Mouse (Mus musculus) neural tube, embryonic 11.5 days (tissue): Measurements from ENCODE around the gene Rbp2. TPM values are rescaled to one million over a fixed set of nuclear protein-coding genes. Genes with fewer than 3 reads are reported as not detected.

ENCODE experiments used
- ATAC-seq: fragments of 200-750 bp; cut with Nextera tagmentation; 2 replicates; pipeline ENCODE4 v1.8.0; 2017; ENCODE audit warnings: moderate number of reproducible peaks, mild to moderate bottlenecking, moderate TSS enrichment, moderate library complexity; ENCODE audit not compliant: insufficient read depth, low FRiP score, low TSS enrichment
- DNase-seq: peaks from one replicate; pipeline ENCODE4 v3.0.0-alpha.2; 2015; ENCODE audit warnings: low spot score
- H3K27ac ChIP-seq: fragments of 300-500 bp; sonication (generic); 2 replicates; pipeline ENCODE4 v1.5.1; 2014; ENCODE audit warnings: low read depth, mild to moderate bottlenecking, low read length
- H3K27me3 ChIP-seq: fragments of 300-500 bp; sonication (generic); 2 replicates; pipeline ENCODE4 v1.6.1; 2014; ENCODE audit warnings: mild to moderate bottlenecking, low read length, mixed read lengths; ENCODE audit not compliant: control insufficient read depth, insufficient read depth
- H3K36me3 ChIP-seq: fragments of 300-500 bp; sonication (generic); 2 replicates; pipeline ENCODE4 v1.6.1; 2014; ENCODE audit warnings: mild to moderate bottlenecking, low read length, moderate library complexity, mixed read lengths; ENCODE audit not compliant: control insufficient read depth, insufficient read depth
- H3K4me1 ChIP-seq: fragments of 300-500 bp; sonication (generic); 2 replicates; pipeline ENCODE4 v1.6.1; 2014; ENCODE audit warnings: low read length, mixed read lengths; ENCODE audit not compliant: control insufficient read depth, insufficient read depth
- H3K4me2 ChIP-seq: fragments of 300-500 bp; sonication (generic); 2 replicates; pipeline ENCODE4 v1.6.1; 2014; ENCODE audit warnings: low read depth, mild to moderate bottlenecking, moderate library complexity
- H3K4me3 ChIP-seq: fragments of 300-500 bp; sonication (generic); 2 replicates; pipeline ENCODE4 v1.5.1; 2014; ENCODE audit warnings: low read depth, low read length
- H3K9ac ChIP-seq: fragments of 300-500 bp; sonication (generic); 2 replicates; pipeline ENCODE4 v1.6.1; 2014; ENCODE audit warnings: mild to moderate bottlenecking, low read length
- H3K9me3 ChIP-seq: fragments of 300-500 bp; sonication (generic); 2 replicates; pipeline ENCODE4 v1.6.1; 2016; ENCODE audit warnings: low read length; ENCODE audit not compliant: control insufficient read depth
- whole genome bisulfite sequencing: fragments of 180-500 bp; shearing (Covaris S2); extraction: QIAGEN DNeasy Blood & Tissue Kit; methylation state at CpG from one replicate; pipeline ENCODE4 v1.1.7; 2014; 5-methylcytosine and 5-hydroxymethylcytosine counted together
- polyA plus RNA-seq: library from polyadenylated mRNA; unstranded; fragments of >200 nt; fragmentation: Nextera tagmentation; extraction: Ambion mirVana; gene quantifications from 2 replicates; pipeline ENCODE4 v1.2.1, GENCODE M21; 2014

The Rbp2 gene
- polyA plus RNA-seq, 1 experiment from 2014 or later = 2.5 TPM

DNA sequence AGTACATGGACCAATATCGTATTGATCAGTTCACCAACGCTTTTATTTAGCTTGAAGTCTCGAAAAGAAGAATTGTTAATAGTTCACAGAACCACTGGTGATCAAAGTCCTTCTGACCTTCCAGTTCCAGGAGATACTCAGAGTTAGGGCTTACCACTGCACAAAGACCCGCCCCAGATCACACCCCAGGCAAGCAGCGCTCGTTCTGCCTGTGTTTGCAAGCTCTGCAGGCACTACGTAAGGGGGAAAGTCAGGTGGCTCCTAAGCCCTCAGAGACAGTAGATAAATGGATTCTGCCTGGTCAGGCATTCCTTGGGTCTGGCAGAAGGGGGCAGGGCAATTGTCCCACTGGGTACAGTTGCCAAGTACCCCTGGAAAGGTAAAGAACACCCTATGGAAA is 895 bp upstream of the Rbp2 start:
- H3K9me3 ChIP-seq = no peaks in the 10 kb centered on the region
- ATAC-seq (no peak), DNase-seq (no peak)
- no peaks in the 10 kb centered on the region for H3K4me1 ChIP-seq
- no peak overlapping the region for H3K27ac ChIP-seq
- no peak overlapping the region for H3K4me2 ChIP-seq
- no peak overlapping the region for H3K4me3 ChIP-seq
- no peaks in the 10 kb centered on the region for H3K36me3 ChIP-seq
- WGBS = 82% methylated on average over 7 of the region's 7 CpGs
- H3K9ac ChIP-seq = no peak overlapping the region
- H3K27me3 ChIP-seq = no peaks in the 10 kb centered on the region

- Histone ChIP-seq H3K4me1 (no peaks in the 10 kb centered on the region), H3K4me2 (no peak overlapping the region), H3K4me3 (no peak overlapping the region), H3K27me3 (no peaks in the 10 kb centered on the region), H3K9me3 (no peaks in the 10 kb centered on the region), H3K27ac (no peak overlapping the region), H3K9ac (no peak overlapping the region), H3K36me3 (no peaks in the 10 kb centered on the region)
- WGBS = 80% methylated on average over 6 of the region's 6 CpGs
- no peak for ATAC-seq
- no peak for DNase-seq
These were observed 1.4 kb downstream of the Rbp2 start for GRCm38 (mm10) chr9:98487273-98487672.

GRCm38 (mm10) chr9:98489532-98489931 is 3.6 kb downstream of the Rbp2 start:
- H3K4me3 ChIP-seq = no peak overlapping the region
- H3K36me3 ChIP-seq = no peaks in the 10 kb centered on the region
- H3K9ac ChIP-seq = no peak overlapping the region
- H3K27ac ChIP-seq = no peak overlapping the region
- H3K27me3 ChIP-seq = no peaks in the 10 kb centered on the region
- H3K9me3 ChIP-seq = no peaks in the 10 kb centered on the region
- 76% methylated on average over 4 of the region's 4 CpGs for WGBS
- H3K4me2 ChIP-seq = no peak overlapping the region
- H3K4me1 ChIP-seq = no peaks in the 10 kb centered on the region
- DNase-seq (no peak), ATAC-seq (no peak)

DNA sequence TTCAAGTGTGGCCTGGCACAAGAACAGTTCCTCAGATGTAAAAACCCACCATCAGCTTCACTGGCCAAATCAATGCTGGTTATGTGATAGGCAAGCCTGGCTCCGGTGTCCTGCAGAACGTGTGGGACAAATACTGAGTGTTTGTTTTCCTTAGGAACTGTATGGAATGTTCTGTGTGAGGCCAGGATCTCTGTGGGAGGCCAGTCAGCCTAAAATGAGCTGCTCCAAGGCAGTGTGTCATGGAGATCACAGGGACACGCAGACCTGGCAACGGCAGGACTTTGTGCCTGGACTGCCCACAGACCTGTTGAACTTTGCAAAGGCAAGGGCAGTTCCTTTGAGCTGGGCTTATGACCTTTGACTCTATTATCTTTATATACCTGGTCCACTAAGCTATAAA is 4.2 kb downstream of the Rbp2 start:
- no peak overlapping the region for H3K4me2 ChIP-seq
- DNase-seq = no peak
- WGBS = 52% methylated on average over 4 of the region's 4 CpGs
- no peak overlapping the region for H3K9ac ChIP-seq
- H3K27ac ChIP-seq = no peak overlapping the region
- no peaks in the 10 kb centered on the region for H3K4me1 ChIP-seq
- H3K27me3 ChIP-seq = no peaks in the 10 kb centered on the region
- no peak for ATAC-seq
- no peaks in the 10 kb centered on the region for H3K9me3 ChIP-seq
- H3K4me3 ChIP-seq = no peak overlapping the region
- no peaks in the 10 kb centered on the region for H3K36me3 ChIP-seq

DNA sequence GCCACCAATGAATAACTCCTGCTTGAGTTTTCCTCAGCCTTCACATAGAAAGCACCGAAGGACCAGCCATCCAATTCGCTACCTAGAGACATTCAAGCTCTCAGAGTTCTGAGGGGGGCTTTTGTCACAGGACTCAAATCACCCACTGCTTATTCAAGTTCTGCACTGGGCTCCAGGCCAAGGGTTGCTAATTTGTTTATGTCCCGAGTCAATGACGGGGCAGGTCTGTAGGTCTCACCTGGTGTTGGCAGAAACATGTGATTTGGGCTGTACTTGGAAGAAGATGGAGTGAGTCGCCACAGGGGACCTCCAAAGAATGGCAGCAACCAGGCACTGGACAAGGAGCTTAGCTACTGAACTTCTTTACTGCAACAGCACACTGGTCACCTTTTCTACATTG is 5.2 kb downstream of the Rbp2 start:
- Histone ChIP-seq H3K4me2 (no peak overlapping the region), H3K4me3 (no peak overlapping the region), H3K9ac (no peak overlapping the region), H3K27me3 (no peaks in the 10 kb centered on the region), H3K27ac (no peak overlapping the region), H3K36me3 (no peaks in the 10 kb centered on the region), H3K4me1 (no peaks in the 10 kb centered on the region; the same call in 1 of the 2 replicates), H3K9me3 (no peaks in the 10 kb centered on the region)
- no peak for ATAC-seq
- DNase-seq = no peak
- WGBS = 89% methylated on average over 5 of the region's 5 CpGs

DNA sequence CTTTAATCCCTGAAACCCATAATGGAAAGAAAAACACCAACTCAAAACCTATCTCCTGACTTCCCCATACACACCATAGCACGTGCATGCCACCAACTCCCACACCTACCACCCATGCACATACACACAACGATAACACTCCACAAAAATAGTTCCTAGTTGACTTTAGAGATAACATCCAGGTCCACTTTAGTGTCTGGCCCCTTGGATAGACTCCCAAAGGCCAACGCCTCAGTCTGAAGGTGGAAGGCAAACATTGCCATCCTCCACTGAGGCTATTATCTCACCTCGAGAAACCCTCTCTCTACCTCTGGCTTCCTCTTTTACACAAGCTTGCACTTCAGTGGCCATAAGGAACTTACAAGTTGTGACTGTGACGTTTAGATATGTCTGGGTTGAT is 6.3 kb downstream of the Rbp2 start:
- H3K27me3 ChIP-seq = no peaks in the 10 kb centered on the region
- H3K27ac ChIP-seq = no peak overlapping the region
- DNase-seq (no peak), ATAC-seq (no peak)
- H3K4me3 ChIP-seq = no peak overlapping the region
- H3K36me3 ChIP-seq = no peaks in the 10 kb centered on the region
- H3K4me2 ChIP-seq = no peak overlapping the region
- no peak overlapping the region for H3K9ac ChIP-seq
- no peaks in the 10 kb centered on the region for H3K9me3 ChIP-seq
- H3K4me1 ChIP-seq = peaks cover 5% of the 10 kb centered on the region; the same call in 1 of the 2 replicates
- WGBS = 88% methylated on average over 5 of the region's 5 CpGs

DNA sequence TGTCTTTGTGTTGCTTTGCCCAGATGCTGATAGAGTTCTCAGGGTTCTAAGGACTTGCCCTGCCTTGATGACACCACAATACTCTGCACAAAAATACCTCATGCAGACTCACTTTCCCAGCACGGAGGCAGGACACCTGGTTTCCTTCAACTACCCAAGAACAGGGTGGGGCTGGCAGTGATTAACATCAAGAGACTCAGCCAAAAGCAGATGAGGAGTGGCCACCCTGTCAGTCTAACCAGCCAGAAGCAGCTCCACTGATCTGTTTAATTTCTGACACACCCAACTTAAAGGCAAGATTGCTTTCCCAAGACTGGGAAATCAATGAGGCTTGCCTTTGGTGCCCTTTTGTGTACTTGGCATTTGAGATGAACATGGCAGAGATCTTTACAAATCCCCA is 6.9 kb downstream of the Rbp2 start:
- Histone ChIP-seq H3K4me1 (peaks cover 11% of the 10 kb centered on the region), H3K36me3 (no peaks in the 10 kb centered on the region), H3K27me3 (no peaks in the 10 kb centered on the region), H3K9ac (no peak overlapping the region), H3K9me3 (no peaks in the 10 kb centered on the region), H3K4me3 (no peak overlapping the region), H3K27ac (no peak overlapping the region), H3K4me2 (no peak overlapping the region)
- no peak for DNase-seq
- ATAC-seq = no peak
- WGBS = 78% methylated on average over 1 of the region's 1 CpGs

GRCm38 (mm10) chr9:98497157-98497556 is 11.2 kb downstream of the Rbp2 start:
- Histone ChIP-seq H3K4me3 (no peak overlapping the region), H3K4me2 (peak overlapping the region; percentile 6; the same call in 1 of the 2 replicates), H3K27ac (peak overlapping the region; percentile 86), H3K27me3 (no peaks in the 10 kb centered on the region), H3K9me3 (no peaks in the 10 kb centered on the region), H3K4me1 (peaks cover 21% of the 10 kb centered on the region), H3K36me3 (no peaks in the 10 kb centered on the region), H3K9ac (no peak overlapping the region)
- ATAC-seq = peak; percentile 90
- peak; percentile 66 for DNase-seq
- 5% methylated on average over 7 of the region's 7 CpGs for WGBS

- peaks cover 21% of the 10 kb centered on the region for H3K4me1 ChIP-seq
- H3K36me3 ChIP-seq = no peaks in the 10 kb centered on the region
- H3K9ac ChIP-seq = peak overlapping the region; percentile 33
- H3K27me3 ChIP-seq = no peaks in the 10 kb centered on the region
- no peak for DNase-seq
- peak overlapping the region; percentile 86 for H3K27ac ChIP-seq
- ATAC-seq = peak; percentile 17; the same call in 1 of the 2 replicates
- no peak overlapping the region for H3K4me2 ChIP-seq
- no peak overlapping the region for H3K4me3 ChIP-seq
- WGBS = 45% methylated on average over 6 of the region's 6 CpGs
- H3K9me3 ChIP-seq = no peaks in the 10 kb centered on the region
These were observed 12.1 kb downstream of the Rbp2 start for GRCm38 (mm10) chr9:98497990-98498389.
